Comparison of ENCODE assay signal across 9 mouse cellular contexts in genomic region chr5:139467998-139468397, GRCm38 (mm10). TPM values are rescaled to one million over a fixed set of nuclear protein-coding genes. Genes with fewer than 3 reads are reported as not detected.
DNase-seq lines count a peak whose midpoint lies in the region; ATAC-seq and TF ChIP-seq lines count a peak whose summit lies in the region.
"Had no signal": no experiment of that assay in that cellular context is flagged by ENCODE, and none has a peak within 500 bp of the region (broad histone marks: within the 10 kb centered on the region; RNA-seq: fewer than 3 reads in every experiment).

No protein-coding gene starts in this region.

- ATAC-seq in hindbrain, embryonic 14.5 days (ENCODE audit: low FRiP score) = no peak
- ATAC-seq in hindbrain, embryonic 12.5 days (ENCODE audit: low FRiP score) = no peak
- ATAC-seq in hindbrain, embryonic 16.5 days = 0 out of 2 replicates have a peak, but pooled peaks have one; percentile 50
- 0 out of 2 replicates have a peak, but pooled peaks have one; percentile 24 for ATAC-seq in stomach, postnatal 0 days (ENCODE audit: low FRiP score, low TSS enrichment)

- TF ChIP-seq EP300 in stomach, postnatal 0 days (optimal IDR thresholded peaks at IDR 0.05) = no peak

- H3K4me2 ChIP-seq in hindbrain, embryonic 14.5 days (replicated peaks) = no peak overlapping the region
- no peak overlapping the region for H3K4me2 ChIP-seq in hindbrain, embryonic 12.5 days (replicated peaks)
- no peak overlapping the region for H3K4me2 ChIP-seq in hindbrain, embryonic 16.5 days (ENCODE audit: low read length)
- no peak overlapping the region for H3K4me2 ChIP-seq in stomach, postnatal 0 days (replicated peaks; ENCODE audit: low read depth)

- no peak overlapping the region for H3K4me3 ChIP-seq in hindbrain, embryonic 14.5 days (replicated peaks; ENCODE audit: low read length)
- no peak overlapping the region for H3K4me3 ChIP-seq in hindbrain, embryonic 12.5 days
- no peak overlapping the region for H3K4me3 ChIP-seq in hindbrain, embryonic 16.5 days (ENCODE audit: low read length)
- H3K4me3 ChIP-seq in stomach, postnatal 0 days (ENCODE audit: low read depth, low read length) = no peak overlapping the region
- H3K4me3 ChIP-seq: megakaryocyte, embryonic 14.5 days had no signal

- no peak overlapping the region for H3K9ac ChIP-seq in hindbrain, embryonic 14.5 days
- H3K9ac ChIP-seq in hindbrain, embryonic 12.5 days = no peak overlapping the region
- no peak overlapping the region for H3K9ac ChIP-seq in hindbrain, embryonic 16.5 days (ENCODE audit: low read depth, low read length)
- no peak overlapping the region for H3K9ac ChIP-seq in stomach, postnatal 0 days (ENCODE audit: low read length)

- peaks cover 26% of the 10 kb centered on the region for H3K36me3 ChIP-seq in hindbrain, embryonic 14.5 days (replicated peaks; ENCODE audit: control insufficient read depth, insufficient read depth)
- peaks cover 24% of the 10 kb centered on the region for H3K36me3 ChIP-seq in hindbrain, embryonic 12.5 days
- peaks cover 17% of the 10 kb centered on the region for H3K36me3 ChIP-seq in hindbrain, embryonic 16.5 days (ENCODE audit: control insufficient read depth, insufficient read depth, low read length)
- peaks cover 11% of the 10 kb centered on the region for H3K36me3 ChIP-seq in stomach, postnatal 0 days (ENCODE audit: control insufficient read depth, insufficient read depth, low read length)

- DNase-seq in hindbrain, embryonic 14.5 days (ENCODE audit: low spot score) = peak; percentile 61
- peak; percentile 38 for DNase-seq in thymus, postnatal 4 days
- DNase-seq in thymus, postnatal 36 days = no peak
- peak; percentile 35 for DNase-seq in stomach, postnatal 0 days (ENCODE audit: low spot score)
- DNase-seq in T-cell, adult 2 months (ENCODE audit: low spot score) = no peak
- no peak for DNase-seq in natural killer cell, adult 2 months (ENCODE audit: low spot score in 2 of 2)

- peak; percentile 71 for TF ChIP-seq CTCF in stomach, postnatal 0 days (IDR thresholded peaks at IDR 0.05; ENCODE audit: low read depth)

- no peaks in the 10 kb centered on the region for H3K4me1 ChIP-seq in hindbrain, embryonic 14.5 days (replicated peaks; ENCODE audit: control insufficient read depth, insufficient read depth, low read length)
- H3K4me1 ChIP-seq in hindbrain, embryonic 12.5 days = no peaks in the 10 kb centered on the region
- no peaks in the 10 kb centered on the region for H3K4me1 ChIP-seq in hindbrain, embryonic 16.5 days (ENCODE audit: control insufficient read depth, insufficient read depth, low read depth, low read length)
- no peaks in the 10 kb centered on the region for H3K4me1 ChIP-seq in stomach, postnatal 0 days (replicated peaks; ENCODE audit: control insufficient read depth, insufficient read depth)

- no peak overlapping the region for H3K27ac ChIP-seq in hindbrain, embryonic 14.5 days
- no peak overlapping the region for H3K27ac ChIP-seq in hindbrain, embryonic 12.5 days
- no peak overlapping the region for H3K27ac ChIP-seq in hindbrain, embryonic 16.5 days (ENCODE audit: low read depth, low read length)
- H3K27ac ChIP-seq in stomach, postnatal 0 days (replicated peaks) = no peak overlapping the region

- no peaks in the 10 kb centered on the region for H3K9me3 ChIP-seq in hindbrain, embryonic 14.5 days (ENCODE audit: control insufficient read depth, low read length)
- H3K9me3 ChIP-seq in hindbrain, embryonic 12.5 days (replicated peaks) = no peaks in the 10 kb centered on the region
- no peaks in the 10 kb centered on the region for H3K9me3 ChIP-seq in hindbrain, embryonic 16.5 days (ENCODE audit: control insufficient read depth, low read length)
- H3K9me3 ChIP-seq in stomach, postnatal 0 days (ENCODE audit: control insufficient read depth, low read length) = no peaks in the 10 kb centered on the region
- H3K9me3 ChIP-seq: megakaryocyte, embryonic 14.5 days had no signal

- H3K27me3 ChIP-seq in hindbrain, embryonic 14.5 days (ENCODE audit: control insufficient read depth, insufficient read depth, low read length) = no peaks in the 10 kb centered on the region
- H3K27me3 ChIP-seq in hindbrain, embryonic 12.5 days = no peaks in the 10 kb centered on the region
- H3K27me3 ChIP-seq in hindbrain, embryonic 16.5 days (replicated peaks; ENCODE audit: control insufficient read depth, insufficient read depth, low read length) = no peaks in the 10 kb centered on the region
- H3K27me3 ChIP-seq in stomach, postnatal 0 days (ENCODE audit: control insufficient read depth, insufficient read depth, low read length) = no peaks in the 10 kb centered on the region
- H3K27me3 ChIP-seq: megakaryocyte, embryonic 14.5 days had no signal

- 52% methylated on average over 5 of the region's 5 CpGs for WGBS in hindbrain, embryonic 14.5 days
- WGBS in hindbrain, embryonic 12.5 days = 44% methylated on average over 5 of the region's 5 CpGs
- WGBS in hindbrain, embryonic 16.5 days = 60% methylated on average over 5 of the region's 5 CpGs
- 50% methylated on average over 5 of the region's 5 CpGs for WGBS in stomach, postnatal 0 days

RNA-seq across cellular contexts. Expression of gene 3110082I17Rik, which starts 7.7 kb away (rescaled TPM):
- polyA plus RNA-seq in hindbrain, embryonic 14.5 days (2014; fragmentation: Nextera tagmentation; extraction: Ambion mirVana) = 12.7 and 13.6 TPM in 2 replicates
- 22.9 and 26.3 TPM in 2 replicates for polyA plus RNA-seq in hindbrain, embryonic 12.5 days (2016; fragmentation: Nextera tagmentation; extraction: Ambion mirVana)
- 18.4 and 20.3 TPM in 2 replicates for polyA plus RNA-seq in hindbrain, embryonic 16.5 days (2015; fragmentation: Nextera tagmentation; extraction: Ambion mirVana)
- 19.2 and 19.7 TPM in 2 replicates for polyA plus RNA-seq in stomach, postnatal 0 days (2015; fragmentation: Nextera tagmentation; extraction: Ambion mirVana)

RNA-seq across cellular contexts. Expression of gene Zfand2a, which starts 16.4 kb away (rescaled TPM):
- polyA plus RNA-seq in hindbrain, embryonic 14.5 days (2014; fragmentation: Nextera tagmentation; extraction: Ambion mirVana) = 13.9 and 15.9 TPM in 2 replicates
- polyA plus RNA-seq in hindbrain, embryonic 12.5 days (2016; fragmentation: Nextera tagmentation; extraction: Ambion mirVana) = 12.0 and 14.6 TPM in 2 replicates
- 24.5 and 29.3 TPM in 2 replicates for polyA plus RNA-seq in hindbrain, embryonic 16.5 days (2015; fragmentation: Nextera tagmentation; extraction: Ambion mirVana)
- polyA plus RNA-seq in stomach, postnatal 0 days (2015; fragmentation: Nextera tagmentation; extraction: Ambion mirVana) = 5.3 and 6.7 TPM in 2 replicates

RNA-seq across cellular contexts. Expression of gene Gper1, which starts 45.0 kb away (rescaled TPM):
- 7.5 TPM in 2 replicates for polyA plus RNA-seq in hindbrain, embryonic 14.5 days (2014; fragmentation: Nextera tagmentation; extraction: Ambion mirVana)
- polyA plus RNA-seq in hindbrain, embryonic 12.5 days (2016; fragmentation: Nextera tagmentation; extraction: Ambion mirVana) = 5.0 TPM in 2 replicates
- polyA plus RNA-seq in hindbrain, embryonic 16.5 days (2015; fragmentation: Nextera tagmentation; extraction: Ambion mirVana) = 7.8 and 9.4 TPM in 2 replicates
- 2.8 and 3.2 TPM in 2 replicates for polyA plus RNA-seq in stomach, postnatal 0 days (2015; fragmentation: Nextera tagmentation; extraction: Ambion mirVana)

Comparison
In these comparisons a context has a peak if more than half of its experiments do, and no peak if none do; other contexts are left out.
1. ATAC-seq: peak in hindbrain, embryonic 16.5 days (single experiment) and stomach, postnatal 0 days (single experiment); none in hindbrain, embryonic 14.5 days (single experiment) and hindbrain, embryonic 12.5 days (single experiment).
2. DNase-seq: peak in hindbrain, embryonic 14.5 days (single experiment), thymus, postnatal 4 days (single experiment) and stomach, postnatal 0 days (single experiment); none in thymus, postnatal 36 days (0 of 2), T-cell, adult 2 months (single experiment) and natural killer cell, adult 2 months (0 of 2).